Mouse (Mus musculus): ENCODE data around the gene Nrxn3.

Nrxn3 gene

DNA sequence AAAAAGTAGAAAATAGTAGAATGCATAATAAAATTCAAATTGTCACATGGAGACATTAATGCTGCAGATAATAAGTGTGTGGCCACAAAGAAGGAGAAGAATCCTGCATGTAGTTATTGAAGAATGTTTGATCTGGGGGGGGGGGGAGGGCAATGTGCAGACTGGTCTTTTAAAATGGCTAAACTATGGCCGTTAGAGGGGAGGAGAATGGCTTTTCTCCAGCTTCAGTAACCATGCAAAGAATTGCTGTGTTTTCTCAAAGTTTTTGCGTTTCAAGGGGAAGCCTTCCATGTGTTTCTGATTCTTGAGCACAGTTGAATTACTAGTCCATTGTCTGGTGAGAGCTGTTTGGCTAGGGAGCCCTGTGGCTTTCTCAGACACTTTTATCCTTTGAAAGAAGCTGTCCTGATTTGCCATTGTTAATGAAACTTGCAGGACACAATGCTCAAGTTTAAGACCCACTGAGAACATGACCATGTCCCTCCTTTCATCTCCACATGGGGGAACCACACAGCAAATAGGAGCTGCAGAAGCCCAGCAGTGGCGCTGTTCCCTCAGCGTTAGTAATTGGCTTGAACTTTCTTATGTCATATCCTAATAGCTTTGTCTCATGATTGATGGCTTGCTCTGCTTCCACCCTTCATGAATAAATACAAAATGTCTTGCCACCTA lies 808.1 kb downstream of the Nrxn3 start:
- no peak for DNase-seq (ENCODE audit: low spot score)

DNA sequence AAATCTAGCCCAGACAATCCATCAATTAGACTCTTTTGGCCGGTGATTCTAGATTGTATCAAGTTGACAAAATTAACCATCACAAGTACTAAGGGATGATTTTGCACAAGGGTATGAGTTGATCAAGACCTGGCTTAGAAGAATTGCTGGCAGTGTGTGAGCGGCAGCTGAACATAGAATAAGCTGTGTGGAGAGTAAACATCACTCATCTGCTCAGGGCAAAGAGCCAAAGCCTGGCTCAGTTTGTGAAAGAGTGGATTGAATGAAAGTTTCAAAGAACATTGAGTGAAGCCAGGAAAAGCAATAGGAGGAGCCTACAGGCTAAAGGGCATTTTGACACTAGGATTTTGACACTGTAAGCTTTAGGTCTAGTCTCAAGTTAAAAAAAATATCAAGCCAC lies 828.6 kb downstream of the Nrxn3 start:
- no peak for DNase-seq (ENCODE audit: low spot score)

GRCm38 (mm10) chr12:89553223-89553880 lies 830.7 kb downstream of the Nrxn3 start:
- DNase-seq (ENCODE audit: low spot score): no peak

- no peak for DNase-seq (ENCODE audit: low spot score)
Observed at GRCm38 (mm10) chr12:89554171-89554570, 831.5 kb downstream of the Nrxn3 start.

- no peak for DNase-seq (ENCODE audit: low spot score)
Observed at GRCm38 (mm10) chr12:89554740-89555430, 832.2 kb downstream of the Nrxn3 start.

GRCm38 (mm10) chr12:89558921-89559320 lies 836.2 kb downstream of the Nrxn3 start:
- no peak for DNase-seq (ENCODE audit: low spot score)

DNA sequence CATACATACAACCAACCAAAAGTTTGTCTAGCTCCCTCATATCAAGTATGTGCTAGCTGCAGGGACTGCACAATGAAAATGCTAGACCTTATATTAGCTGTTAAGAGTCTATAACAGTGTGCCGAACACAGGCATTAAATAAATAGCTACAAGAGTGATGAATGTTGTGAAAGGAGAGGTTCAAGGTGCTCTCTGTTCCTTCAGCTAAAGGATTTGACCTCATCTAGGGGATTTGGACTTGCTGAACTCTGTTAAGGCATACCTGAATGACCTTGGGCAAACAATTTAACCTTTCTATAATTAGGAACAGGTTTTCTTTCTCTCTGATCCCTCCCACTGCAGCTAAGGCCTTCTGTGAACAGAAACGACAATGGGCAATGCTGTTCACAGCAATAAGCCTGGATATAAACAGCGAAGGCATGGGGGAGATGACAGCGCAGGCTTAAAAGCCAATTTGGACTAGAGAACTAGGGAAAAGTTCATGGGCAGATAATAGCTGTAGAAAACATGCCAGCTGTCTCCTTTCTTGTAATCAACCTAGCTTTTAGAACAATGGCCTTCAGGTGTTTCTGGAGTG lies 839.4 kb downstream of the Nrxn3 start:
- DNase-seq (ENCODE audit: low spot score): no peak

GRCm38 (mm10) chr12:89568723-89569377 lies 846.2 kb downstream of the Nrxn3 start:
- DNase-seq (ENCODE audit: low spot score): no peak

- DNase-seq (ENCODE audit: low spot score): no peak
Observed at GRCm38 (mm10) chr12:89592459-89592858, 869.8 kb downstream of the Nrxn3 start.

DNA sequence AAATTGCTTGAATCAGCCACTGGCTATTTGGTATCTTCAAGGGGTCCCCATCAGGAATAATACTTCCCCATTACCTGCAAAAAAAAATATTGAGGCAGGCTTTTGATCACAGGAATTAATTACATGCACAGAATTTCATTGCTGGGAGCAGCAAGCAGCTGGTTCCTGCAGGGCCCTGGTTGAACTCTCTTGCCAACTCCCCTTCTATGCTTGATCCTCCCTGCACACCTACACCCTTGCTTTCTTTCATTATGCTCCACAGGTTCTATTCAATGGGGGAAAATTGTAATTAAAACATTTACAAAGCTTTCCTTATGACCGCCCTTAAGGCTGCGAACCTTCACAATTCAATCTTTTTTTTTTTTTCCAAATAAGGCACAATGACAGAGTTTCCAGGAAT lies 891.0 kb downstream of the Nrxn3 start:
- DNase-seq (ENCODE audit: low spot score): no peak

GRCm38 (mm10) chr12:89625746-89626145 lies 903.1 kb downstream of the Nrxn3 start:
- no peak for DNase-seq (ENCODE audit: low spot score)

DNA sequence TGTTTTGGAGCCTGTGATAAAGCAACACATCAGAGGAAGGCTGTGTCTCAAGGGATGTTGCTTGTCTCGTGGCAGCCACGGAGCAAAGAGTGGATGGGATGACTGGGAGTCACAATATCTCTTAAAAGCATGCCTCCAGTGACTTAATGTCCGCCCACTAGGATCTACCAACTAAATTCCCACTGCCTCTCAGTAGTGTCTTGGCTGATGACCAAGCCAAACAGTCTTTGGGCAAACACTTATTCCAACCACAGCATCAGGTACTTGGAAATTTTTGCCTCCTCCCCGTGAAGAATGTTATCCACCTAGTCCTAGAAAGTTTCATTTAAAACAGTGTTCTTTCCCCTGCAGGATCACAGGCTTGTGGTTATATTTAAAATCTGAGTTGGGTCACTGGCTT lies 917.4 kb downstream of the Nrxn3 start:
- no peak for DNase-seq (ENCODE audit: low spot score)

DNA sequence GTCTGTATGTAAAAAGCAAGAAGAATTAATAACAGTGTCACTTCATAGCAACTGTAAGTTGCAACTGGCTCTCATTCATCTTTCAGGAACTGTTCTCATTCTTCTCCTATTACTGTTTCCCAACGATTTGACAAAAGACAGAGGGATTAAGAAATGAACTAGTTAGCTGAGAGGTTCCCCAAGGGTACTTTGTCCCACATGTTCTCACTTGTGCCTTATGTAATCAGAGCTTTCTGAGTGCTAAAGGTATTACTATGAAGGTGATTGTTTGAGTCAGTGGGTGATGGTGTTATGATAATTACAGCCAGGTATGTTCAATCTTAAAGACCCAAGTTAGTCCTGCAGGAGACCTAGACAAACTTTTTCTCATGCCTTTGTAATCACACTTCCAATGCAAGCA lies 918.8 kb downstream of the Nrxn3 start:
- no peak for DNase-seq (ENCODE audit: low spot score)

DNA sequence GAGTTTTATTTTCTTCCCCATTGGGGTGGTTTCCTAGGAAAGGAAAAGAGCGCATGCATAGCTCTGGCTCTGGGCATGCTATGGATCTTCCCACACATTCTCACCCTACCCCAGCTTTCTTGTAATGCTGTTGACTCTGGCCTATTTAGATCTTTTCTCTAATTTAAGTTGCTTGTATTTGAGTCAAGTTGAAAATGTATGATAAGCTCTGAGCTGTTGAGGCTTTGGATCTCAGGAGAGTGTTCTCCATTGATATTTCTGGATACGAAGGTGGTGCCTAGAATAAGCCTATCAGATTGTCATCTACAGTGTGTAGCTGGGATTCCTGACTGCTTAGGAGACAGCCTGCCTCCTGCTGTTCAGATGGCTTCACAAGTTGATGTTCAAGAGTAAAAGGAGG lies 930.5 kb downstream of the Nrxn3 start:
- no peak for DNase-seq (ENCODE audit: low spot score)

- DNase-seq (ENCODE audit: low spot score): no peak
Observed at GRCm38 (mm10) chr12:89661219-89661618, 938.5 kb downstream of the Nrxn3 start.

DNA sequence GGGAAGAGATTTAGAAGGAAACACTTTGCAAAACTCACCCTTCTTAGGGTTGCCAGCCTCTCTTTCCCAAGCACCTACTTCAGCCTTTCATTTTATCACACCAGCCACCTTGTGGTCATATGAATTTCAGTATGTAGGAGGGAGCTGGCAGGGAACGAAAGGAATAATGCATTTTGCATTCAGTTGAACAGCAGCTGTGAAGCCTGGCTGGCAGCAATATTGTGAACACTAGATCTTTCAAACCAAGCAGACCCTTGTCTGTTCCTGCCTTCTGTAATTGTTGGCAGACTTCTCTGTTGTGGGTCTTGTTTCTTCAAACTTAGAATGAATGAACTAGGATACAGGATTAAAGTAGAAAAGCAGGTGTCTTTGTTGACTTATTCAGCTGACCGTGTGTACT lies 946.2 kb downstream of the Nrxn3 start:
- no peak for DNase-seq (ENCODE audit: low spot score)

- DNase-seq (ENCODE audit: low spot score): no peak
Observed at GRCm38 (mm10) chr12:89672819-89673218, 950.1 kb downstream of the Nrxn3 start.

- DNase-seq (ENCODE audit: low spot score): no peak
Observed at GRCm38 (mm10) chr12:89685633-89686032, 963.0 kb downstream of the Nrxn3 start.

- DNase-seq (ENCODE audit: low spot score): no peak
Observed at GRCm38 (mm10) chr12:89689086-89689485, 966.4 kb downstream of the Nrxn3 start.

- DNase-seq (ENCODE audit: low spot score): no peak
Observed at GRCm38 (mm10) chr12:89699469-89699868, 976.8 kb downstream of the Nrxn3 start.

- DNase-seq (ENCODE audit: low spot score): no peak
Observed at GRCm38 (mm10) chr12:89700937-89701458, 978.3 kb downstream of the Nrxn3 start.

GRCm38 (mm10) chr12:89702931-89703330 lies 980.3 kb downstream of the Nrxn3 start:
- DNase-seq (ENCODE audit: low spot score): no peak

Data from yolk sac, embryonic 10.5 days (tissue).